Mouse (Mus musculus): Measurements from ENCODE around the gene Ddx6. TPM values are rescaled to one million over a fixed set of nuclear protein-coding genes. Genes with fewer than 3 reads are reported as not detected.
"Not testable (repeated sequence)": the region's sequence is repeated elsewhere in the genome, so short reads cannot be mapped to it uniquely, and the experiment has no call there.

Gene Ddx6
- polyA plus RNA-seq (2015; fragmentation: Nextera tagmentation; extraction: Ambion mirVana): 9.8 and 11.0 TPM in 2 replicates

- Histone ChIP-seq H3K9ac (peak within 1 kb of the TSS; percentile 100), H3K9me3 (no peaks in the 10 kb centered on the region), H3K4me3 (peak within 1 kb of the TSS; percentile 100), H3K27ac (replicated peaks) (peak within 1 kb of the TSS; percentile 100), H3K27me3 (replicated peaks) (no peaks in the 10 kb centered on the region), H3K36me3 (peaks cover 30% of the 10 kb centered on the region), H3K4me2 (peak within 1 kb of the TSS; percentile 74), H3K4me1 (peaks cover 44% of the 10 kb centered on the region)
- WGBS: under 1% methylated on average over 59 of the region's 80 CpGs
- peak; percentile 64 for ATAC-seq (ENCODE audit: extremely low read depth, insufficient number of reproducible peaks, low FRiP score, low TSS enrichment)
These were observed at the start of gene Ddx6 for GRCm38 (mm10) chr9:44604779-44605615. TSS of gene Ddx6 (plus strand) at chr9:44604892.

- Histone ChIP-seq H3K9ac (no peak within 1 kb of the TSS), H3K4me3 (no peak within 1 kb of the TSS), H3K36me3 (no peaks in the 10 kb centered on the region), H3K4me2 (no peak within 1 kb of the TSS), H3K27me3 (replicated peaks) (no peaks in the 10 kb centered on the region), H3K9me3 (no peaks in the 10 kb centered on the region), H3K4me1 (peaks cover 7% of the 10 kb centered on the region; the same call in 1 of the 2 replicates), H3K27ac (replicated peaks) (no peak within 1 kb of the TSS)
- WGBS: 57% methylated on average over 4 of the region's 4 CpGs
- ATAC-seq (ENCODE audit: extremely low read depth, insufficient number of reproducible peaks, low FRiP score, low TSS enrichment): no peak
These were observed 43.1 kb upstream of the Ddx6 start, which contains the start of gene Cxcr5 for GRCm38 (mm10) chr9:44561597-44561996. TSS of gene Cxcr5 (minus strand) at chr9:44561877.

GRCm38 (mm10) chr9:44562936-44563335 is 41.8 kb upstream of the Ddx6 start:
- no peak for ATAC-seq (ENCODE audit: extremely low read depth, insufficient number of reproducible peaks, low FRiP score, low TSS enrichment)

GRCm38 (mm10) chr9:44565367-44565766 is 39.3 kb upstream of the Ddx6 start:
- H3K27me3 ChIP-seq (replicated peaks): no peaks in the 10 kb centered on the region
- H3K9ac ChIP-seq: 0 out of 2 replicates have a peak overlapping the region, but pooled peaks have one; percentile 44
- no peaks in the 10 kb centered on the region for H3K36me3 ChIP-seq
- no peak for ATAC-seq (ENCODE audit: extremely low read depth, insufficient number of reproducible peaks, low FRiP score, low TSS enrichment)
- no peaks in the 10 kb centered on the region for H3K9me3 ChIP-seq
- no peak overlapping the region for H3K4me3 ChIP-seq
- peaks cover 7% of the 10 kb centered on the region; the same call in 1 of the 2 replicates for H3K4me1 ChIP-seq
- no peak overlapping the region for H3K27ac ChIP-seq (replicated peaks)
- 54% methylated on average over 6 of the region's 6 CpGs for WGBS
- H3K4me2 ChIP-seq: no peak overlapping the region

More at GRCm38 (mm10) chr9:44562936-44563335, 41.8 kb upstream of the Ddx6 start:
- Histone ChIP-seq H3K27me3 (replicated peaks) (no peaks in the 10 kb centered on the region), H3K9ac (no peak overlapping the region), H3K36me3 (no peaks in the 10 kb centered on the region), H3K9me3 (no peaks in the 10 kb centered on the region), H3K4me3 (no peak overlapping the region), H3K4me2 (no peak overlapping the region), H3K4me1 (peaks cover 7% of the 10 kb centered on the region; the same call in 1 of the 2 replicates), H3K27ac (replicated peaks) (no peak overlapping the region)
- WGBS: 54% methylated on average over 12 of the region's 12 CpGs

GRCm38 (mm10) chr9:44567338-44568082 is 37.2 kb upstream of the Ddx6 start:
- no peaks in the 10 kb centered on the region for H3K27me3 ChIP-seq (replicated peaks)
- no peaks in the 10 kb centered on the region for H3K36me3 ChIP-seq
- peaks cover 7% of the 10 kb centered on the region; the same call in 1 of the 2 replicates for H3K4me1 ChIP-seq
- H3K9me3 ChIP-seq: no peaks in the 10 kb centered on the region
- H3K4me3 ChIP-seq: no peak overlapping the region
- no peak for ATAC-seq (ENCODE audit: extremely low read depth, insufficient number of reproducible peaks, low FRiP score, low TSS enrichment)
- 58% methylated on average over 9 of the region's 9 CpGs for WGBS
- no peak overlapping the region; the same call in 1 of the 2 replicates for H3K27ac ChIP-seq (replicated peaks)
- no peak overlapping the region for H3K9ac ChIP-seq
- no peak overlapping the region for H3K4me2 ChIP-seq

- H3K36me3 ChIP-seq: no peaks in the 10 kb centered on the region
- WGBS: 50% methylated on average over 7 of the region's 7 CpGs
- no peak overlapping the region for H3K9ac ChIP-seq
- ATAC-seq (ENCODE audit: extremely low read depth, insufficient number of reproducible peaks, low FRiP score, low TSS enrichment): no peak
- H3K4me1 ChIP-seq: peaks cover 7% of the 10 kb centered on the region; the same call in 1 of the 2 replicates
- H3K27ac ChIP-seq (replicated peaks): no peak overlapping the region; the same call in 1 of the 2 replicates
- H3K9me3 ChIP-seq: no peaks in the 10 kb centered on the region
- no peaks in the 10 kb centered on the region for H3K27me3 ChIP-seq (replicated peaks)
- H3K4me3 ChIP-seq: no peak overlapping the region
- no peak overlapping the region for H3K4me2 ChIP-seq
These were observed 36.6 kb upstream of the Ddx6 start for GRCm38 (mm10) chr9:44568083-44568455.

- Histone ChIP-seq H3K4me2 (no peak overlapping the region), H3K27ac (replicated peaks) (no peak overlapping the region), H3K9ac (no peak overlapping the region), H3K4me3 (no peak overlapping the region), H3K36me3 (no peaks in the 10 kb centered on the region), H3K4me1 (no peaks in the 10 kb centered on the region), H3K27me3 (replicated peaks) (no peaks in the 10 kb centered on the region), H3K9me3 (no peaks in the 10 kb centered on the region)
- WGBS: 69% methylated on average over 12 of the region's 12 CpGs
- no peak for ATAC-seq (ENCODE audit: extremely low read depth, insufficient number of reproducible peaks, low FRiP score, low TSS enrichment)
These were observed 33.7 kb upstream of the Ddx6 start for GRCm38 (mm10) chr9:44570939-44571382.

GRCm38 (mm10) chr9:44573306-44573705 is 31.4 kb upstream of the Ddx6 start:
- Histone ChIP-seq H3K27ac (replicated peaks) (no peak overlapping the region), H3K27me3 (replicated peaks) (no peaks in the 10 kb centered on the region), H3K9ac (no peak overlapping the region), H3K9me3 (no peaks in the 10 kb centered on the region), H3K4me1 (no peaks in the 10 kb centered on the region), H3K4me3 (no peak overlapping the region), H3K4me2 (no peak overlapping the region), H3K36me3 (no peaks in the 10 kb centered on the region)
- no peak for ATAC-seq (ENCODE audit: extremely low read depth, insufficient number of reproducible peaks, low FRiP score, low TSS enrichment)
- 68% methylated on average over 4 of the region's 4 CpGs for WGBS

- Histone ChIP-seq H3K9ac (no peak overlapping the region), H3K4me2 (no peak overlapping the region), H3K27me3 (replicated peaks) (no peaks in the 10 kb centered on the region), H3K27ac (replicated peaks) (no peak overlapping the region), H3K4me3 (no peak overlapping the region), H3K9me3 (no peaks in the 10 kb centered on the region), H3K4me1 (peaks cover 8% of the 10 kb centered on the region), H3K36me3 (no peaks in the 10 kb centered on the region)
- no peak for ATAC-seq (ENCODE audit: extremely low read depth, insufficient number of reproducible peaks, low FRiP score, low TSS enrichment)
- whole genome bisulfite sequencing: 84% methylated on average over 2 of the region's 2 CpGs
These were observed 29.6 kb upstream of the Ddx6 start for GRCm38 (mm10) chr9:44575095-44575494.

- WGBS: 79% methylated on average over 7 of the region's 7 CpGs
- not testable (repeated sequence) for ATAC-seq (ENCODE audit: extremely low read depth, insufficient number of reproducible peaks, low FRiP score, low TSS enrichment); H3K9ac ChIP-seq
These were observed 28.6 kb upstream of the Ddx6 start for GRCm38 (mm10) chr9:44576046-44576445.

GRCm38 (mm10) chr9:44579392-44579791 is 25.3 kb upstream of the Ddx6 start:
- Histone ChIP-seq H3K4me3 (peak overlapping the region; percentile 21; the same call in 1 of the 2 replicates), H3K9ac (no peak overlapping the region), H3K4me2 (peak overlapping the region; percentile 58), H3K4me1 (peaks cover 9% of the 10 kb centered on the region), H3K9me3 (peaks cover 6% of the 10 kb centered on the region; the same call in 1 of the 2 replicates), H3K36me3 (no peaks in the 10 kb centered on the region), H3K27me3 (replicated peaks) (no peaks in the 10 kb centered on the region), H3K27ac (replicated peaks) (no peak overlapping the region)
- no peak for ATAC-seq (ENCODE audit: extremely low read depth, insufficient number of reproducible peaks, low FRiP score, low TSS enrichment)
- WGBS: 24% methylated on average over 6 of the region's 6 CpGs

More at GRCm38 (mm10) chr9:44576046-44576445, 28.6 kb upstream of the Ddx6 start:
- not testable (repeated sequence) for H3K36me3 ChIP-seq; H3K4me3 ChIP-seq; H3K4me2 ChIP-seq; H3K9me3 ChIP-seq; H3K27ac ChIP-seq (replicated peaks); H3K27me3 ChIP-seq (replicated peaks); H3K4me1 ChIP-seq
